Mouse (Mus musculus) forebrain, embryonic 11.5 days (tissue): ENCODE data around the gene Tead1. TPM values are rescaled to one million over a fixed set of nuclear protein-coding genes. Genes with fewer than 3 reads are reported as not detected.

ENCODE experiments used
- ATAC-seq: fragments of 200-750 bp; cut with Nextera tagmentation; replicated peaks from 2 replicates; pipeline ENCODE4 v1.8.0; 2017; ENCODE audit warnings: moderate TSS enrichment; ENCODE audit not compliant: low FRiP score
- DNase-seq: peaks from one replicate; pipeline ENCODE4 v3.0.0-alpha.2; 2017; ENCODE audit warnings: low spot score
- H3K27ac ChIP-seq: fragments of 300-500 bp; sonication (generic); 2 replicates; pipeline ENCODE4 v1.5.1; 2014; ENCODE audit warnings: low read depth, low read length
- H3K27me3 ChIP-seq: fragments of 300-500 bp; sonication (generic); 2 replicates; pipeline ENCODE4 v1.6.1; 2014; ENCODE audit warnings: mild to moderate bottlenecking, low read length, mixed read lengths; ENCODE audit not compliant: control insufficient read depth, insufficient read depth
- H3K36me3 ChIP-seq: fragments of 300-500 bp; sonication (generic); 2 replicates; pipeline ENCODE4 v1.6.1; 2014; ENCODE audit warnings: mild to moderate bottlenecking, low read length, moderate library complexity, mixed read lengths; ENCODE audit not compliant: control insufficient read depth, insufficient read depth
- H3K4me1 ChIP-seq: fragments of 300-500 bp; sonication (generic); replicated peaks from 2 replicates; pipeline ENCODE4 v1.6.1; 2014; ENCODE audit warnings: low read length, mixed read lengths; ENCODE audit not compliant: control insufficient read depth, insufficient read depth
- H3K4me2 ChIP-seq: fragments of 300-500 bp; sonication (generic); 2 replicates; pipeline ENCODE4 v1.6.1; 2014; ENCODE audit warnings: low read depth, mild to moderate bottlenecking, low read length, moderate library complexity, mixed read lengths; ENCODE audit not compliant: severe bottlenecking
- H3K4me3 ChIP-seq: fragments of 300-500 bp; sonication (generic); 2 replicates; pipeline ENCODE4 v1.5.1; 2014; ENCODE audit warnings: low read depth, low read length
- H3K9ac ChIP-seq: fragments of 300-500 bp; sonication (generic); 2 replicates; pipeline ENCODE4 v1.6.1; 2014; ENCODE audit warnings: low read length
- H3K9me3 ChIP-seq: fragments of 300-500 bp; sonication (generic); 2 replicates; pipeline ENCODE4 v1.6.1; 2016; ENCODE audit warnings: low read length, mixed read lengths; ENCODE audit not compliant: control insufficient read depth
- WGBS: fragments of 180-500 bp; shearing (Covaris S2); extraction: QIAGEN DNeasy Blood & Tissue Kit; methylation state at CpG from one replicate; pipeline ENCODE4 v1.1.7; 2014; 5-methylcytosine and 5-hydroxymethylcytosine counted together
- polyA plus RNA-seq: library from polyadenylated mRNA; unstranded; fragments of >200 nt; fragmentation: Nextera tagmentation; extraction: Ambion mirVana; gene quantifications from 2 replicates; pipeline ENCODE4 v1.2.1, GENCODE M21; 2014

Gene Tead1
- polyA plus RNA-seq, 1 experiment from 2014 or later: 24.9 TPM

DNA sequence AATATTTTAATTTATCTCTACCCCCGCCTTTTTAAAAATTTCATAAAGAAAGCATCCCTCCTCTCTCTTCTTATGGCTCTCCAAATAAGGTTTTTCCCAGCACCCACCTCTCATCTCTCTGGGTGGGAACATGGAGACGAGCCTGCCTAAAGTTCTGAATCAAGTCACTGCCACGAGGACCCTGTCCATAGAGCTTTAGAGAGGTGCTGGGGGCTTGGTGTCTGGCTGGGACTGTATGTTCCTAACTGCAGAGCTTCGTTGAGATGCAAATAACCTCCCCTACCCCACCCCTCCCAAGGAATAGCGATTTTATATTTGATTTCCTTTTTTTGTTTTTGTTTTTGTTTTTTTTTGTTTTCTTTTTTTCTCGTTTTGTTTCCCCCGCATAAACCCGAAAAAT lies 162.4 kb downstream of the Tead1 start:
- H3K9ac ChIP-seq: peak overlapping the region; percentile 21; the same call in 1 of the 2 replicates
- ATAC-seq (peak; percentile 43), DNase-seq (no peak)
- H3K36me3 ChIP-seq: no peaks in the 10 kb centered on the region
- no peaks in the 10 kb centered on the region for H3K27me3 ChIP-seq
- H3K4me2 ChIP-seq: no peak overlapping the region
- H3K4me3 ChIP-seq: no peak overlapping the region
- peaks cover 18% of the 10 kb centered on the region for H3K4me1 ChIP-seq
- peak overlapping the region; percentile 81 for H3K27ac ChIP-seq
- H3K9me3 ChIP-seq: peaks cover 3% of the 10 kb centered on the region; the same call in 1 of the 2 replicates
- 5% methylated on average over 8 of the region's 8 CpGs for WGBS

GRCm38 (mm10) chr7:112841886-112842285 lies 162.8 kb downstream of the Tead1 start:
- H3K27ac ChIP-seq: peak overlapping the region; percentile 81
- peak; percentile 76 for DNase-seq
- H3K4me3 ChIP-seq: no peak overlapping the region
- peak overlapping the region; percentile 28; the same call in 1 of the 2 replicates for H3K4me2 ChIP-seq
- H3K4me1 ChIP-seq: peaks cover 18% of the 10 kb centered on the region
- ATAC-seq: peak; percentile 74
- no peaks in the 10 kb centered on the region for H3K27me3 ChIP-seq
- no peaks in the 10 kb centered on the region; the same call in 1 of the 2 replicates for H3K36me3 ChIP-seq
- 3% methylated on average over 9 of the region's 9 CpGs for WGBS
- peaks cover 3% of the 10 kb centered on the region; the same call in 1 of the 2 replicates for H3K9me3 ChIP-seq
- no peak overlapping the region for H3K9ac ChIP-seq

- H3K4me3 ChIP-seq: no peak overlapping the region
- no peak overlapping the region for H3K4me2 ChIP-seq
- DNase-seq: peak; percentile 71
- WGBS: 13% methylated on average over 8 of the region's 8 CpGs
- H3K9ac ChIP-seq: no peak overlapping the region
- H3K27me3 ChIP-seq: peaks cover 7% of the 10 kb centered on the region; the same call in 1 of the 2 replicates
- H3K27ac ChIP-seq: peak overlapping the region; percentile 63
- H3K4me1 ChIP-seq: peaks cover 23% of the 10 kb centered on the region; the same call in 1 of the 2 replicates
- ATAC-seq: peak; percentile 87
- H3K36me3 ChIP-seq: no peaks in the 10 kb centered on the region; the same call in 1 of the 2 replicates
- H3K9me3 ChIP-seq: no peaks in the 10 kb centered on the region
These were observed 172.2 kb downstream of the Tead1 start for GRCm38 (mm10) chr7:112851281-112851744.

DNA sequence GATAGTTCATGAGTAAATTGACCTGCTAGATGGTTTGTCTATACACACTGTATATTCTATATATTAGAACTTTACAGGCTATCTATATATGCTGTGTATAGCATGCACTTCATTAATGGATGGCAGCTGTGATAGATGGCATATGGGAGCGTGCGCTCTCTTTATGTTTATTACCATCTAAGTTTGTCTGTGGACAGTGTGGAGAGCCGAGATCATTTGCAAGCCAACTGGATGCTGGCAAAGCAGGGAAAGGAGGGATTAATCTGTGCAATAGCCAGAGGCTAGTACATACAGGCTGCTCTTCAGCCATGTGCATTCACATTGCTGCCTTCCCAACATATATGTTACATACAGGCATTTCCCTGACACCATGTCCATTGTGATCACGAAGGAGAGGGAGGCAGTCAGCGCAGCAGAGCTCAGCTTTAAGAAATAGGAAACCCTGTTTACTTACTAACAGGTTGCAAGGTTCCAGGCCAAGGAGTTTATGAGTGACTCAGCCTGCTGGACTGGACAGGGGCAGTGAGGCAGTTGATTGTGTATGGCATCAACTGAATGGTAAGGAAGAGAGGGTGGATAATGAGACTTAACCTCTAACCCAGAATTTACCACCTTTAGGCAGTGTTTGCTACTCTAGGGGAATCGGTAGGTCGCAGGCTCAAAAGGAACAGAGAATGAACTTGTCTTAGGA lies 173.2 kb downstream of the Tead1 start:
- Histone ChIP-seq H3K27me3 (peaks cover 9% of the 10 kb centered on the region; the same call in 1 of the 2 replicates), H3K36me3 (no peaks in the 10 kb centered on the region)

GRCm38 (mm10) chr7:112853857-112854256 lies 174.7 kb downstream of the Tead1 start:
- Histone ChIP-seq H3K27me3 (peaks cover 9% of the 10 kb centered on the region; the same call in 1 of the 2 replicates), H3K4me1 (peaks cover 24% of the 10 kb centered on the region; the same call in 1 of the 2 replicates), H3K9me3 (no peaks in the 10 kb centered on the region), H3K36me3 (no peaks in the 10 kb centered on the region), H3K4me3 (no peak overlapping the region), H3K9ac (no peak overlapping the region), H3K27ac (no peak overlapping the region), H3K4me2 (no peak overlapping the region)
- WGBS: 56% methylated on average over 4 of the region's 4 CpGs
- no peak for DNase-seq
- ATAC-seq: no peak

More for the DNA sequence above, 173.2 kb downstream of the Tead1 start:
- H3K4me2 ChIP-seq: no peak overlapping the region
- no peak overlapping the region for H3K27ac ChIP-seq
- H3K9me3 ChIP-seq: no peaks in the 10 kb centered on the region
- no peak overlapping the region for H3K9ac ChIP-seq
- peaks cover 24% of the 10 kb centered on the region; the same call in 1 of the 2 replicates for H3K4me1 ChIP-seq
- WGBS: 59% methylated on average over 7 of the region's 7 CpGs
- H3K4me3 ChIP-seq: no peak overlapping the region
- ATAC-seq: no peak
- DNase-seq: no peak

DNA sequence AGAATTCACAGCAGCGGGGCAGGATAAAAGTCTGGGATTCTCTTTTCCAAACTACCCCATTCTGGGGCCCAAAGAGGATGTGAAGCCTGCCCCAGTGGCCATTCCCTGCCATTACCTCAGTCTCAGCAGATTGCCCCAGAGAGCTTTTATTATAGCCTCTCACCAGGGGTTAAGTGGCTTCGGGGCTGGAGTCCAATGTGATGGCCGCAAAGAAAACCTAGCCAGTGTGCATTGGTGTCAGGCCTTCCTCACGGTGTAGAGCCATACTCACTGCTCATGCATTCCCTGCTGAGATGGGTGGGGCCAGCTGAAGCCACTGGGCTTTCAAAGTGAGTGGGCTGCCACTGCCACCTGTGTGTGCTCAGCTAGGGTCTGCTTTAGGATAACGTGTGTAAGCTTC lies 175.4 kb downstream of the Tead1 start:
- H3K4me2 ChIP-seq: no peak overlapping the region
- H3K9me3 ChIP-seq: no peaks in the 10 kb centered on the region
- no peak overlapping the region for H3K4me3 ChIP-seq
- H3K4me1 ChIP-seq: peaks cover 24% of the 10 kb centered on the region; the same call in 1 of the 2 replicates
- ATAC-seq (no peak), DNase-seq (no peak)
- H3K27me3 ChIP-seq: peaks cover 9% of the 10 kb centered on the region; the same call in 1 of the 2 replicates
- H3K36me3 ChIP-seq: no peaks in the 10 kb centered on the region
- no peak overlapping the region for H3K9ac ChIP-seq
- WGBS: 16% methylated on average over 5 of the region's 5 CpGs
- H3K27ac ChIP-seq: no peak overlapping the region

DNA sequence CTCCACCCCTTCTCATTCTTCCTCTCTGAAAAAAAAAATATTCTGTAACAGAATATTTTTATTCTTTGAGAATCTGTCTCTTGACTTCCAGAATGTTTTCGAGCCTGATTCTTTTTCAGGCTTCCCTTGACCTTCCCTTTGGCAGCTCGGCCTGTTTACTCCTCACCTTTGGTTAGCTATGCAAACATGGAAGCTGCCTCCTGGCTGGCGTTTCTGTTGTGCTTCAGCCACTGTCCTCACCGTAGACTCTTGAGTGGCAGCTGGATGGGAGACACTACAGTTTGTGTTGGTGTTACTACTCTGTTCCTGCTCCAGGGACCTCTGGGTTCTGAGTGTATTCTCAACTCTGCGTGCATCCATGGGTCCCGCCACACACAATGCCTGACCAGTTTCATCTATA lies 176.3 kb downstream of the Tead1 start:
- Histone ChIP-seq H3K4me2 (no peak overlapping the region), H3K9ac (no peak overlapping the region), H3K4me3 (no peak overlapping the region), H3K9me3 (no peaks in the 10 kb centered on the region), H3K27ac (no peak overlapping the region), H3K36me3 (no peaks in the 10 kb centered on the region), H3K27me3 (peaks cover 9% of the 10 kb centered on the region; the same call in 1 of the 2 replicates), H3K4me1 (peaks cover 23% of the 10 kb centered on the region; the same call in 1 of the 2 replicates)
- DNase-seq (no peak), ATAC-seq (no peak)
- 78% methylated on average over 6 of the region's 6 CpGs for WGBS

GRCm38 (mm10) chr7:112856121-112856571 lies 177.0 kb downstream of the Tead1 start:
- Histone ChIP-seq H3K4me3 (no peak overlapping the region), H3K4me2 (no peak overlapping the region), H3K27me3 (peaks cover 9% of the 10 kb centered on the region; the same call in 1 of the 2 replicates), H3K4me1 (peaks cover 16% of the 10 kb centered on the region; the same call in 1 of the 2 replicates), H3K9me3 (no peaks in the 10 kb centered on the region), H3K9ac (no peak overlapping the region), H3K36me3 (no peaks in the 10 kb centered on the region; the same call in 1 of the 2 replicates), H3K27ac (no peak overlapping the region)
- ATAC-seq (no peak), DNase-seq (no peak)
- WGBS: 41% methylated on average over 7 of the region's 7 CpGs
